ENCODE assay signal across 10 mouse cellular contexts in genomic region chr2:134456065-134456505, GRCm38 (mm10).
DNase-seq lines count a peak whose midpoint lies in the region; ATAC-seq lines count a peak whose summit lies in the region.
"Had no signal": no experiment of that assay in that cellular context is flagged by ENCODE, and none has a peak within 500 bp of the region (broad histone marks: within the 10 kb centered on the region; RNA-seq: fewer than 3 reads in every experiment).

No protein-coding gene starts in this region.

- H3K4me2 ChIP-seq in hindbrain, embryonic 12.5 days (replicated peaks) = peak overlapping the region; percentile 35
- peak overlapping the region; percentile 39 for H3K4me2 ChIP-seq in midbrain, embryonic 16.5 days (ENCODE audit: low read length)

- 9% methylated on average over 7 of the region's 7 CpGs for WGBS in hindbrain, embryonic 12.5 days
- 12% methylated on average over 7 of the region's 7 CpGs for WGBS in midbrain, embryonic 16.5 days

- H3K9ac ChIP-seq in hindbrain, embryonic 12.5 days = no peak overlapping the region
- no peak overlapping the region for H3K9ac ChIP-seq in midbrain, embryonic 16.5 days (ENCODE audit: low read depth, low read length)
- H3K9ac ChIP-seq: liver, embryonic 14.5 days had no signal

- no peak overlapping the region for H3K27ac ChIP-seq in hindbrain, embryonic 12.5 days
- H3K27ac ChIP-seq in midbrain, embryonic 16.5 days (ENCODE audit: low read length) = no peak overlapping the region
- H3K27ac ChIP-seq: liver, embryonic 14.5 days had no signal

- no peak for ATAC-seq in hindbrain, embryonic 12.5 days (ENCODE audit: low FRiP score)
- ATAC-seq in midbrain, embryonic 16.5 days = peak; percentile 76; the same call in 1 of the 2 replicates

- H3K4me3 ChIP-seq in hindbrain, embryonic 12.5 days = no peak overlapping the region
- peak overlapping the region; percentile 2; the same call in 1 of the 2 replicates for H3K4me3 ChIP-seq in midbrain, embryonic 16.5 days (ENCODE audit: low read depth, low read length)

- H3K9me3 ChIP-seq in hindbrain, embryonic 12.5 days (replicated peaks) = no peaks in the 10 kb centered on the region
- no peaks in the 10 kb centered on the region for H3K9me3 ChIP-seq in midbrain, embryonic 16.5 days (replicated peaks; ENCODE audit: control insufficient read depth, low read length, poor library complexity, severe bottlenecking)

- no peaks in the 10 kb centered on the region for H3K36me3 ChIP-seq in hindbrain, embryonic 12.5 days
- no peaks in the 10 kb centered on the region for H3K36me3 ChIP-seq in midbrain, embryonic 16.5 days (ENCODE audit: control insufficient read depth, insufficient read depth, low read length)

- no peaks in the 10 kb centered on the region for H3K27me3 ChIP-seq in hindbrain, embryonic 12.5 days
- no peaks in the 10 kb centered on the region for H3K27me3 ChIP-seq in midbrain, embryonic 16.5 days (ENCODE audit: control insufficient read depth, insufficient read depth, low read depth, low read length)

- H3K4me1 ChIP-seq in hindbrain, embryonic 12.5 days = peaks cover 4% of the 10 kb centered on the region; the same call in 1 of the 2 replicates
- no peaks in the 10 kb centered on the region; the same call in 1 of the 2 replicates for H3K4me1 ChIP-seq in midbrain, embryonic 16.5 days (ENCODE audit: control insufficient read depth, insufficient read depth, low read length)

- DNase-seq in cerebellum, postnatal 14 days = peak; percentile 46
- DNase-seq in cerebellum, adult 11-12 months = no peak
- peak; percentile 9 for DNase-seq in WW6 (ENCODE audit: low read depth, low spot score)
- DNase-seq in urinary bladder, adult 2 months (ENCODE audit: low spot score) = no peak
- no peak for DNase-seq in gastrocnemius, postnatal 25 days
- no peak for DNase-seq in layer of hippocampus, postnatal 10 days (ENCODE audit: low spot score in 2 of 2)
- DNase-seq: gastrocnemius, postnatal 36 days had no signal

Comparison
In these comparisons a context has a peak if more than half of its experiments do, and no peak if none do; other contexts are left out.
1. DNase-seq: peak in cerebellum, postnatal 14 days (2 of 2) and WW6 (single experiment); none in cerebellum, adult 11-12 months (single experiment), urinary bladder, adult 2 months (single experiment), gastrocnemius, postnatal 25 days (single experiment) and layer of hippocampus, postnatal 10 days (0 of 2).